Mouse (Mus musculus): ENCODE results near the gene Gm16485. TPM values are rescaled to one million over a fixed set of nuclear protein-coding genes. Genes with fewer than 3 reads are reported as not detected.

Gm16485 gene
- polyA plus RNA-seq (2015; fragmentation: Nextera tagmentation; extraction: Ambion mirVana) = 0.03 TPM in 2 replicates

GRCm38 (mm10) chr9:8971491-8971890 lies at the start of gene Gm16485:
Gene Gm16485, plus strand, starts transcription at chr9:8971791.
- Histone ChIP-seq H3K4me3 (replicated peaks) (no peak within 1 kb of the TSS), H3K27me3 (replicated peaks) (no peaks in the 10 kb centered on the region), H3K27ac (no peak within 1 kb of the TSS), H3K36me3 (no peaks in the 10 kb centered on the region), H3K4me1 (no peaks in the 10 kb centered on the region), H3K9ac (no peak within 1 kb of the TSS), H3K4me2 (no peak within 1 kb of the TSS), H3K9me3 (no peaks in the 10 kb centered on the region)
- ATAC-seq (ENCODE audit: insufficient read depth, low FRiP score, low read depth) = no peak
- 72% methylated on average over 2 of the region's 2 CpGs for WGBS

DNA sequence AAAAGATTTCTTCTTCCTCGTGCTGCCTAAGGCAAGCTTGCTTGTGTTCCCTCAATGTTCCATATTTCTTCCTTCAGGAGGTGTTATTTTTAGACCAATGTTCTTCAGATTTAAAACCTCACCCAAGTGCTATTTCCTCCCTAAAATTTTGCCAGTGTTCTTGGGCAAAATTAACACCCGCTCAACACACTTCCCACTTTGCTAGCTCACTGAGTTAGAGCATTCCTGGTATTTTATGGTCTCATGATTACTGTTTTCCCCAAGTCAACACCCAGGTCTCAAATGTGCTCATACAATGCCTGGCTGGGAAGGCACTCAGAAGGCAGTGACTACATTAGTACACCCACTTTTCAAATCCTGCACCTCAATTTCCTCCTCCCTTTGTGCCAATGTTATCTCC lies 44.0 kb upstream of the Gm16485 start:
- WGBS = 93% methylated on average over 2 of the region's 2 CpGs
- no peak overlapping the region for H3K4me3 ChIP-seq (replicated peaks)
- H3K9me3 ChIP-seq = no peaks in the 10 kb centered on the region
- H3K27ac ChIP-seq = no peak overlapping the region
- H3K9ac ChIP-seq = no peak overlapping the region
- H3K27me3 ChIP-seq (replicated peaks) = no peaks in the 10 kb centered on the region
- no peak for ATAC-seq (ENCODE audit: insufficient read depth, low FRiP score, low read depth)
- no peaks in the 10 kb centered on the region for H3K36me3 ChIP-seq
- H3K4me2 ChIP-seq = no peak overlapping the region
- H3K4me1 ChIP-seq = no peaks in the 10 kb centered on the region

DNA sequence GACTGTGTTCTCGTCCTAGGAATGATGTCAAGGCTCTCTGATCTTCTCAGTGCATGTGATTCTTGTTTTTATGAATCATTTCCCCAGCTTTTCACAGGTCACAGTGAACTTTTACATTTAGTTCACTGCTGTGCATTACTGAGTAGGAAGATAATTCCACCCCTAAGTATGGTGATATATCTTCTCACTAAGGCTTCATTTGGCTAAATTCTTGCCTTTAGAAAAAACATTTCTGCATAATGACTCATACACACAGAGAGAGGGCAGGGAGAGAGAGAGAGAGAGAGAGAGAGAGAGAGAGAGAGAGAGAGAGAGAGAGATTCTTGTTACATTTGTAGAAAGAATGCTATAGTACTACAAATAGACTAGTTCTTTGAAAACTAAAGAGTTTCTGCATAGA lies 33.8 kb upstream of the Gm16485 start:
- Histone ChIP-seq H3K4me2 (no peak overlapping the region), H3K9me3 (no peaks in the 10 kb centered on the region), H3K27ac (no peak overlapping the region), H3K4me1 (no peaks in the 10 kb centered on the region), H3K9ac (no peak overlapping the region), H3K4me3 (replicated peaks) (no peak overlapping the region), H3K27me3 (replicated peaks) (no peaks in the 10 kb centered on the region), H3K36me3 (no peaks in the 10 kb centered on the region)
- WGBS = 23% methylated on average over 1 of the region's 1 CpGs
- no peak for ATAC-seq (ENCODE audit: insufficient read depth, low FRiP score, low read depth)

DNA sequence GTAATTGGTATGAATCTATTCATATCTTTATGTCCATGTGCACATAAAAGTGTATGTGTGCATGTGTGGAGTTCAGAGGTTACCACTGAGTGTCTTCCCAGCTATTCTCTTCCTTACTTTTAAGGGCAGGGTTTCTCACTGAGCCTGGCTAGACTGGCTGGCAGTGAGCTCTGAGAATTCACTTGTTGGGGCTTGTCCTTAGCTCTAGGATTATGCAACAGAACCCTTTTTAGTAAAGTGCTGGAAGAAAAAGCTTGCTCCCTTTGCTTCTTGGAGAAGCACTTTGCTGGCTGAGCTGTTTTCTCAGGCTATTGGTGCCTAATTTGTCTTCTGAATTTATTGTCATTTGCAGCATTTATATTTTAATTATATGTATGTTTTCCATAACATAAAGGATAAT lies 18.3 kb upstream of the Gm16485 start:
- Histone ChIP-seq H3K4me1 (no peaks in the 10 kb centered on the region), H3K36me3 (no peaks in the 10 kb centered on the region), H3K27ac (no peak overlapping the region), H3K27me3 (replicated peaks) (no peaks in the 10 kb centered on the region), H3K4me3 (replicated peaks) (no peak overlapping the region), H3K9ac (no peak overlapping the region), H3K9me3 (no peaks in the 10 kb centered on the region), H3K4me2 (no peak overlapping the region)
- ATAC-seq (ENCODE audit: insufficient read depth, low FRiP score, low read depth) = no peak

GRCm38 (mm10) chr9:8964512-8965133 lies 7.0 kb upstream of the Gm16485 start:
- no peaks in the 10 kb centered on the region for H3K36me3 ChIP-seq
- H3K9me3 ChIP-seq = no peaks in the 10 kb centered on the region
- H3K4me3 ChIP-seq (replicated peaks) = no peak overlapping the region
- no peak overlapping the region for H3K9ac ChIP-seq
- no peak overlapping the region for H3K4me2 ChIP-seq
- H3K27me3 ChIP-seq (replicated peaks) = no peaks in the 10 kb centered on the region
- WGBS = 62% methylated on average over 8 of the region's 8 CpGs
- H3K27ac ChIP-seq = no peak overlapping the region
- H3K4me1 ChIP-seq = no peaks in the 10 kb centered on the region
- peak; percentile 77 for ATAC-seq (ENCODE audit: insufficient read depth, low FRiP score, low read depth)

DNA sequence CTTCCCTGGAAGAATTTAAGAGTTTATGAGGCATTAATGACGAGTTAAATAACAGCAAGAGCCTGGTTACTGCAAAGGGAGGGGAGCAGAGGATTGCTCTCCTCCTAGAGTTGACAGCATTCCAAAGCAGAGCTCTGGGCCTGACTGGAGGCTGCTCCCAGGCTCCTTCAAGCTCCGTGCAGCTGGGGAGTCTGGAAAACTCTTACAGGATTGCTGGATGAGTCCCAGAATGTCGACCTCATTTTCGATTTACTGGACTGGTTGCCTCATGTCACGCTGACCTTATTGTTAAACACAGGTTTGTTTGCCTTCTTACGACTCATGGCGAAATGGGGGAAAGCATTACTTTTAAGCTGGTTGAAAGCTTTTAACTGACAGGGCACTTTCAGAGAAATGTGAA lies 1.4 kb upstream of the Gm16485 start:
- no peak overlapping the region for H3K4me3 ChIP-seq (replicated peaks)
- ATAC-seq (ENCODE audit: insufficient read depth, low FRiP score, low read depth) = no peak
- H3K9ac ChIP-seq = no peak overlapping the region
- no peaks in the 10 kb centered on the region for H3K4me1 ChIP-seq
- 32% methylated on average over 7 of the region's 7 CpGs for WGBS
- H3K4me2 ChIP-seq = no peak overlapping the region
- no peaks in the 10 kb centered on the region for H3K9me3 ChIP-seq
- no peaks in the 10 kb centered on the region for H3K27me3 ChIP-seq (replicated peaks)
- H3K27ac ChIP-seq = no peak overlapping the region
- no peaks in the 10 kb centered on the region for H3K36me3 ChIP-seq

DNA sequence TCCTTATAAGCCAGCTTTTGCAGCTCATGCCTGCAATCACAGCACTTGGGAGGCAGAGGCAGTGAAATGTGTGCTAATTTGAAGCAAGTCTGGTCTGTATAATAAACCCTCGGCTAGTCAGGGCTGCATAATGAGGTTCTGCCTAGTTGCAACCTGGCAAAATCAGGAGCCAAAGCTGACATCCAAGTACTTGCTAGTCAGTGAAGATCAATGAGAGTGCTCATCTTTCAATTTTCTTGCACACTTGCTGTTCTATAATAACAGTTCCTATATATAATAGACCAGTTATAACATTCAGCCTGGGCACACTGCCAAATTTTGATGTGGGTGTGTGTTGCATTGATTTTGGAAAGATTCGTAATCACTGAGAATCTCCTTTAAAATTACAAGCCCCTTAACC lies 6.2 kb downstream of the Gm16485 start:
- 54% methylated on average over 2 of the region's 2 CpGs for WGBS
- Histone ChIP-seq H3K27me3 (replicated peaks) (no peaks in the 10 kb centered on the region), H3K36me3 (no peaks in the 10 kb centered on the region), H3K9ac (no peak overlapping the region), H3K4me2 (no peak overlapping the region), H3K4me1 (no peaks in the 10 kb centered on the region), H3K27ac (no peak overlapping the region), H3K4me3 (replicated peaks) (no peak overlapping the region), H3K9me3 (no peaks in the 10 kb centered on the region)
- no peak for ATAC-seq (ENCODE audit: insufficient read depth, low FRiP score, low read depth)

GRCm38 (mm10) chr9:8982315-8982714 lies 10.7 kb downstream of the Gm16485 start:
- Histone ChIP-seq H3K27ac (no peak overlapping the region), H3K4me3 (replicated peaks) (no peak overlapping the region), H3K36me3 (no peaks in the 10 kb centered on the region), H3K4me1 (no peaks in the 10 kb centered on the region), H3K27me3 (replicated peaks) (no peaks in the 10 kb centered on the region), H3K4me2 (no peak overlapping the region), H3K9ac (no peak overlapping the region), H3K9me3 (no peaks in the 10 kb centered on the region)
- no peak for ATAC-seq (ENCODE audit: insufficient read depth, low FRiP score, low read depth)
- 74% methylated on average over 3 of the region's 3 CpGs for WGBS

GRCm38 (mm10) chr9:8996494-8996893 lies 24.9 kb downstream of the Gm16485 start:
- no peak for ATAC-seq (ENCODE audit: insufficient read depth, low FRiP score, low read depth)
- Histone ChIP-seq H3K36me3 (peaks cover 4% of the 10 kb centered on the region; the same call in 1 of the 2 replicates), H3K4me2 (no peak overlapping the region), H3K4me3 (replicated peaks) (no peak overlapping the region), H3K9ac (no peak overlapping the region), H3K9me3 (no peaks in the 10 kb centered on the region), H3K27ac (no peak overlapping the region), H3K4me1 (no peaks in the 10 kb centered on the region), H3K27me3 (replicated peaks) (no peaks in the 10 kb centered on the region)
- 71% methylated on average over 2 of the region's 2 CpGs for WGBS

- no peak for ATAC-seq (ENCODE audit: insufficient read depth, low FRiP score, low read depth)
- peaks cover 9% of the 10 kb centered on the region; the same call in 1 of the 2 replicates for H3K36me3 ChIP-seq
- H3K9me3 ChIP-seq = no peaks in the 10 kb centered on the region
- no peak overlapping the region for H3K4me3 ChIP-seq (replicated peaks)
- no peak overlapping the region for H3K9ac ChIP-seq
- H3K4me1 ChIP-seq = no peaks in the 10 kb centered on the region
- H3K27me3 ChIP-seq (replicated peaks) = no peaks in the 10 kb centered on the region
- H3K4me2 ChIP-seq = no peak overlapping the region
- H3K27ac ChIP-seq = no peak overlapping the region
Measured at GRCm38 (mm10) chr9:9001170-9001569, 29.6 kb downstream of the Gm16485 start.

DNA sequence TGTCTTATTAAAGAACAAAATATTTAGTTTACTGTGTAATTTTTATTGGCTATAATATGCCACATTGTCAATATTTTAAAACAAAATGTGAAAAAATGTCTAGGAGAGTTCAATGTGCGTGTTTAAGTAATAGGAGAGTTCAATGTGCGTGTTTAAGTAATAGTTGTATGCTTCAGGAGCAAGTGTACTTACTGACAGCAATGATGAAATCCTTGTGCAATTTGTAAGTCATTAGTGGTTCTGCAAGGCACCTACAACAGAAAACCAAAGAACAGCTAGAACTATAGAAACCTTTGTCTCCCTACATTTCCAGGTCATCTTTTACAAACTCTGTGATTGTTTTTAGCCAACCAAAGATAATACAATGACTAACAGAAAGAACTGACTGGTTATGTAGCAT lies 43.5 kb downstream of the Gm16485 start:
- no peaks in the 10 kb centered on the region for H3K36me3 ChIP-seq
- ATAC-seq (ENCODE audit: insufficient read depth, low FRiP score, low read depth) = no peak
- no peak overlapping the region for H3K4me2 ChIP-seq
- H3K9ac ChIP-seq = no peak overlapping the region
- H3K4me3 ChIP-seq (replicated peaks) = no peak overlapping the region
- WGBS = 87% methylated on average over 2 of the region's 2 CpGs
- H3K9me3 ChIP-seq = no peaks in the 10 kb centered on the region
- no peaks in the 10 kb centered on the region for H3K27me3 ChIP-seq (replicated peaks)
- H3K4me1 ChIP-seq = no peaks in the 10 kb centered on the region
- H3K27ac ChIP-seq = no peak overlapping the region

All from stomach, embryonic 15.5 days (tissue).